Mouse (Mus musculus): ENCODE results near the gene Ppox.
A peak's percentile ranks its signal among the peaks of the same experiment; 100 is the strongest.

- peak; percentile 44; the same call in 1 of the 2 replicates for TF ChIP-seq CTCF (IDR thresholded peaks at IDR 0.05; ENCODE audit: low read depth, low read length)
- TF ChIP-seq POLR2AphosphoS5 (IDR thresholded peaks at IDR 0.05; ENCODE audit: insufficient replicate concordance, low read depth, low read length) = no peak
- no peak for TF ChIP-seq GATA2 (IDR thresholded peaks at IDR 0.05; ENCODE audit: borderline replicate concordance, low read depth, low read length)
Measured at GRCm38 (mm10) chr1:171256937-171257548, 23.9 kb downstream of the Ppox start.

Data from G1E (cell line).